Comparison of ENCODE assay signal across 27 mouse cellular contexts in the genomic region with DNA sequence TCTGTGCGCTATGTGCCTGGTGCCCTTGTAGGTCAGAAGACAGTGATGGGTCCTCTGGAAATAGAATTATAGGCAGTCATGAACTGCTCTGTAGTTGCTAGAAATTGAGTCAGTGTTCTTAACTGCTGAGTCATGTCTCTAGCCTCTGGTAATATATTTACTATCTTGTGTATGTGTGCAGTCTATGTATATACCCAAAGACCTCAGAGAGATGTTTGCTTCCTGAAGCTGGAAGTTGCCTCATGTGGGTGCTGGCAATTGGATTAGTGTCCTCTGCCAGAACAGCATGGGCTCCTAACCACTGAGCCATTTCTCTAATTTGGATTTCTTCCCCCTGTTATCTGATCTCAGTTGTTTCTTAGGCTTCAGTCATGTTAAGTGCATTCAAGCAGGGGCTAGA. TPM values are rescaled to one million over a fixed set of nuclear protein-coding genes. Genes with fewer than 3 reads are reported as not detected.
A peak's percentile ranks its signal among the peaks of the same experiment; 100 is the strongest.
DNase-seq lines count a peak whose midpoint lies in the region; ATAC-seq and TF ChIP-seq lines count a peak whose summit lies in the region.
"Had no signal": no experiment of that assay in that cellular context is flagged by ENCODE, and none has a peak within 500 bp of the region (broad histone marks: within the 10 kb centered on the region; RNA-seq: fewer than 3 reads in every experiment).

No protein-coding gene starts in this region.

- TF ChIP-seq CTCF in ES-Bruce4 (IDR thresholded peaks at IDR 0.05; ENCODE audit: low read depth, low read length): no peak
- no peak for TF ChIP-seq CTCF in embryonic fibroblast, embryonic 13.5 days (IDR thresholded peaks at IDR 0.05; ENCODE audit: borderline replicate concordance, insufficient read depth, low read length)

- TF ChIP-seq EP300 in ES-Bruce4 (IDR thresholded peaks at IDR 0.05; ENCODE audit: insufficient read depth, low read depth, low read length): no peak

- no peak for ATAC-seq in megakaryocyte, adult 5-6 weeks (ENCODE audit: poor library complexity, severe bottlenecking)
- no peak for ATAC-seq in frontal cortex, adult (ENCODE audit: low TSS enrichment)
- ATAC-seq: forebrain, embryonic 16.5 days; hindbrain, embryonic 16.5 days; midbrain, embryonic 16.5 days; Patski had no signal

- H3K36me3 ChIP-seq in ES-Bruce4 (ENCODE audit: control insufficient read depth, insufficient read depth, low read length, poor library complexity, severe bottlenecking) (peaks cover 64% of the 10 kb centered on the region), macrophage (ENCODE audit: inconsistent target) (no peaks in the 10 kb centered on the region)

- WGBS in macrophage (ENCODE audit: missing documents): 93% methylated on average over 1 of the region's 1 CpGs

- no peaks in the 10 kb centered on the region for H3K9me3 ChIP-seq in ES-Bruce4 (replicated peaks; ENCODE audit: control insufficient read depth, insufficient read depth, low read length, poor library complexity, severe bottlenecking)
- H3K9me3 ChIP-seq: embryonic facial prominence, embryonic 12.5 days; heart, embryonic 13.5 days; kidney, embryonic 15.5 days; limb, embryonic 13.5 days; neural tube, embryonic 12.5 days had no signal

- H3K27ac ChIP-seq in ES-Bruce4 (ENCODE audit: insufficient read depth, low read length): peak overlapping the region; percentile 49; the same call in 1 of the 2 replicates
- peak overlapping the region; percentile 61 for H3K27ac ChIP-seq in embryonic fibroblast, embryonic 13.5 days (ENCODE audit: insufficient read depth, low read length)
- peak overlapping the region; percentile 4; the same call in 1 of the 2 replicates for H3K27ac ChIP-seq in macrophage
- H3K27ac ChIP-seq: embryonic facial prominence, embryonic 12.5 days; heart, embryonic 13.5 days; layer of hippocampus, adult 2 months; left cerebral cortex, adult 2 months; limb, embryonic 13.5 days; neural tube, embryonic 12.5 days had no signal

- no peak for TF ChIP-seq POLR2A in ES-Bruce4 (IDR thresholded peaks at IDR 0.05; ENCODE audit: insufficient read depth, low read length)
- TF ChIP-seq POLR2A in embryonic fibroblast, embryonic 13.5 days (IDR thresholded peaks at IDR 0.05; ENCODE audit: low read depth, low read length): no peak

- H3K27me3 ChIP-seq in ES-Bruce4 (ENCODE audit: control insufficient read depth, insufficient read depth, low read length, poor library complexity, severe bottlenecking): no peaks in the 10 kb centered on the region
- H3K27me3 ChIP-seq: embryonic facial prominence, embryonic 12.5 days; heart, embryonic 13.5 days; kidney, embryonic 15.5 days; limb, embryonic 13.5 days; neural tube, embryonic 12.5 days; Patski had no signal

- DNase-seq in 416B (ENCODE audit: low read depth): peak; percentile 54
- DNase-seq in spleen, postnatal 10 days (ENCODE audit: low spot score in 2 of 2): no peak
- DNase-seq: adrenal gland, postnatal 10 days; cerebellum, adult 8-10 months; embryo, embryonic 11 days; heart, postnatal 14 days; kidney, adult 18-20 months; kidney, postnatal 36 days; lung, adult 2 months; lung, postnatal 10 days; right cerebral cortex, adult 18-20 months had no signal

- no peak overlapping the region for H3K9ac ChIP-seq in ES-Bruce4 (ENCODE audit: low read depth, poor library complexity, severe bottlenecking)
- H3K9ac ChIP-seq: embryonic facial prominence, embryonic 12.5 days; heart, embryonic 13.5 days; kidney, embryonic 15.5 days; limb, embryonic 13.5 days; neural tube, embryonic 12.5 days had no signal

- H3K4me3 ChIP-seq in ES-Bruce4 (ENCODE audit: low read depth, low read length) (no peak overlapping the region), macrophage (ENCODE audit: inconsistent target) (no peak overlapping the region)
- no peak overlapping the region for H3K4me3 ChIP-seq in embryonic fibroblast, embryonic 13.5 days (ENCODE audit: insufficient read depth, low read length)
- H3K4me3 ChIP-seq: embryonic facial prominence, embryonic 12.5 days; heart, embryonic 13.5 days; kidney, embryonic 15.5 days; layer of hippocampus, adult 2 months; left cerebral cortex, adult 2 months; limb, embryonic 13.5 days; neural tube, embryonic 12.5 days had no signal

- peaks cover under 1% of the 10 kb centered on the region; the same call in 1 of the 2 replicates for H3K79me2 ChIP-seq in macrophage (ENCODE audit: inconsistent target)

- H3K4me1 ChIP-seq in ES-Bruce4 (ENCODE audit: control insufficient read depth, insufficient read depth, low read length): no peaks in the 10 kb centered on the region
- peaks cover 2% of the 10 kb centered on the region; the same call in 1 of the 2 replicates for H3K4me1 ChIP-seq in embryonic fibroblast, embryonic 13.5 days (ENCODE audit: control insufficient read depth, insufficient read depth, low read length)

RNA-seq across cellular contexts. Expression of gene Maz, which starts 3.3 kb away (rescaled TPM):
- 117 and 123 TPM in 2 replicates for polyA plus RNA-seq in ES-Bruce4 (2011; ENCODE audit: insufficient read depth, insufficient read length, low read depth, missing spikeins)
- polyA plus RNA-seq in embryonic fibroblast, embryonic 13.5 days (2011; ENCODE audit: insufficient read length, low read depth, missing spikeins): 86.9 and 127 TPM in 2 replicates
- 100 to 1,000 TPM in 14 of 26 experiments, 10 to 100 TPM in 12; 28.6 to 228 (median 101) TPM for total RNA-seq in macrophage (2018; cell fraction: chromatin; rRNA removed)
- 10 to 100 TPM; 29.3 to 99.4 (median 59.6) TPM for total RNA-seq in macrophage (2018; cell fraction: cytosol; rRNA removed)
- total RNA-seq in macrophage (2018; cell fraction: nucleus; rRNA removed): 100 to 1,000 TPM in 11 of 26 experiments, 10 to 100 TPM in 15; 35.2 to 181 (median 89.7) TPM
- 58.9 to 102 TPM (median 70.2 TPM) in 3 replicates for polyA plus RNA-seq in macrophage (2018)
- total RNA-seq in megakaryocyte, adult 5-6 weeks (2015): 79.8 and 80.9 TPM in 2 replicates
- 44.4 and 45.1 TPM in 2 replicates for total RNA-seq in megakaryocyte, adult 5-6 weeks (2017)

RNA-seq across cellular contexts. Expression of gene Prrt2, which starts 9.2 kb away (rescaled TPM):
- polyA plus RNA-seq in ES-Bruce4 (2011; ENCODE audit: insufficient read depth, insufficient read length, low read depth, missing spikeins) (3.5 and 6.7 TPM in 2 replicates), macrophage (2018) (not detected in 3 replicates)
- 3.1 and 15.3 TPM in 2 replicates for polyA plus RNA-seq in embryonic fibroblast, embryonic 13.5 days (2011; ENCODE audit: insufficient read length, low read depth, missing spikeins)
- 1 to 10 TPM in 3 of 26 experiments, under 1 TPM in 10, not detected in 13; 0.21 to 3.0 (median 0.60) TPM for total RNA-seq in macrophage (2018; cell fraction: chromatin; rRNA removed)
- total RNA-seq in macrophage (2018; cell fraction: cytosol; rRNA removed): not detected
- total RNA-seq in macrophage (2018; cell fraction: nucleus; rRNA removed): 1 to 10 TPM in 2 of 26 experiments, under 1 TPM in 9, not detected in 15; 0.30 to 1.6 (median 0.85) TPM
- total RNA-seq in megakaryocyte, adult 5-6 weeks (2015): 0.20 and 1.8 TPM in 2 replicates
- 2.4 and 3.0 TPM in 2 replicates for total RNA-seq in megakaryocyte, adult 5-6 weeks (2017)

RNA-seq across cellular contexts. Expression of gene Gm42742, which starts 9.3 kb away (rescaled TPM):
- polyA plus RNA-seq in ES-Bruce4 (2011; ENCODE audit: insufficient read depth, insufficient read length, low read depth, missing spikeins): 2.2 and 23.9 TPM in 2 replicates
- polyA plus RNA-seq in embryonic fibroblast, embryonic 13.5 days (2011; ENCODE audit: insufficient read length, low read depth, missing spikeins): 13.5 and 15.7 TPM in 2 replicates
- total RNA-seq in macrophage (2018; cell fraction: chromatin; rRNA removed): 10 to 100 TPM in 15 of 26 experiments, 1 to 10 TPM in 9, under 1 TPM in 1, not detected in 1; 0.36 to 36.4 (median 12.7) TPM
- total RNA-seq in macrophage (2018; cell fraction: cytosol; rRNA removed): 10 to 100 TPM in 22 of 26 experiments, 1 to 10 TPM in 4; 1.8 to 40.9 (median 20.4) TPM
- total RNA-seq in macrophage (2018; cell fraction: nucleus; rRNA removed): 10 to 100 TPM in 21 of 26 experiments, 1 to 10 TPM in 5; 7.5 to 42.8 (median 18.3) TPM
- 15.3 to 31.9 TPM (median 18.2 TPM) in 3 replicates for polyA plus RNA-seq in macrophage (2018)
- total RNA-seq in megakaryocyte, adult 5-6 weeks (2015): 15.4 TPM in 1 of 2 replicates, not detected in the other
- 45.4 TPM in 1 of 2 replicates, not detected in the other for total RNA-seq in megakaryocyte, adult 5-6 weeks (2017)

RNA-seq across cellular contexts. Expression of gene Kif22, which starts 12.1 kb away (rescaled TPM):
- polyA plus RNA-seq in ES-Bruce4 (2011; ENCODE audit: insufficient read depth, insufficient read length, low read depth, missing spikeins) (106 and 109 TPM in 2 replicates), macrophage (2018) (1.8 to 5.1 TPM (median 4.4 TPM) in 3 replicates)
- polyA plus RNA-seq in embryonic fibroblast, embryonic 13.5 days (2011; ENCODE audit: insufficient read length, low read depth, missing spikeins): 22.5 and 37.4 TPM in 2 replicates
- 10 to 100 TPM in 4 of 26 experiments, 1 to 10 TPM in 21, under 1 TPM in 1; 0.95 to 20.4 (median 5.0) TPM for total RNA-seq in macrophage (2018; cell fraction: chromatin; rRNA removed)
- 1 to 10 TPM; 1.0 to 4.7 (median 1.8) TPM for total RNA-seq in macrophage (2018; cell fraction: cytosol; rRNA removed)
- 10 to 100 TPM in 2 of 26 experiments, 1 to 10 TPM in 20, under 1 TPM in 4; 0.54 to 13.6 (median 3.4) TPM for total RNA-seq in macrophage (2018; cell fraction: nucleus; rRNA removed)
- 107 and 108 TPM in 2 replicates for total RNA-seq in megakaryocyte, adult 5-6 weeks (2015)
- total RNA-seq in megakaryocyte, adult 5-6 weeks (2017): 85.9 and 105 TPM in 2 replicates

RNA-seq across cellular contexts. Expression of gene Pagr1a, which starts 13.0 kb away (rescaled TPM):
- polyA plus RNA-seq in ES-Bruce4 (2011; ENCODE audit: insufficient read depth, insufficient read length, low read depth, missing spikeins) (12.7 and 27.9 TPM in 2 replicates), macrophage (2018) (1.1 to 15.9 TPM (median 13.4 TPM) in 3 replicates)
- polyA plus RNA-seq in embryonic fibroblast, embryonic 13.5 days (2011; ENCODE audit: insufficient read length, low read depth, missing spikeins): 14.0 and 14.3 TPM in 2 replicates
- 10 to 100 TPM in 4 of 26 experiments, 1 to 10 TPM in 5, not detected in 17; 2.7 to 16.1 (median 9.6) TPM for total RNA-seq in macrophage (2018; cell fraction: chromatin; rRNA removed)
- 10 to 100 TPM in 20 of 26 experiments, 1 to 10 TPM in 6; 4.4 to 37.7 (median 16.9) TPM for total RNA-seq in macrophage (2018; cell fraction: cytosol; rRNA removed)
- 10 to 100 TPM in 6 of 26 experiments, 1 to 10 TPM in 7, not detected in 13; 1.5 to 20.5 (median 7.7) TPM for total RNA-seq in macrophage (2018; cell fraction: nucleus; rRNA removed)
- total RNA-seq in megakaryocyte, adult 5-6 weeks (2015): 40.7 and 62.5 TPM in 2 replicates
- 25.5 and 67.0 TPM in 2 replicates for total RNA-seq in megakaryocyte, adult 5-6 weeks (2017)

Comparison
In these comparisons a context has a peak if more than half of its experiments do, and no peak if none do; other contexts are left out.
1. H3K27ac ChIP-seq: peak in every context shown above with its lines; median percentile 61 in embryonic fibroblast, embryonic 13.5 days; 49 in ES-Bruce4; 4 in macrophage.